Mouse (Mus musculus) erythroblast, embryonic 14.5 days (primary cell): ENCODE measurements around the gene Mid1.

Experiments used
- GATA1 ChIP-seq: IDR thresholded peaks from 2 replicates; pipeline ENCODE4 v1.6.1; 2012; ENCODE audit warnings: low read length, inconsistent platforms, mixed read lengths
- TAL1 ChIP-seq: IDR thresholded peaks from 3 replicates; pipeline ENCODE4 v1.6.1; 2012; ENCODE audit warnings: low read length, inconsistent platforms, mixed read lengths

GRCm38 (mm10) chrX:169735387-169735969 is 50.5 kb downstream of the Mid1 start:
- TF ChIP-seq GATA1 (no peak), TAL1 (no peak)
